Mouse (Mus musculus) liver, postnatal 0 days (tissue): ENCODE measurements around the gene Snx5. TPM values are rescaled to one million over a fixed set of nuclear protein-coding genes. Genes with fewer than 3 reads are reported as not detected.

Experiments
- ATAC-seq: fragments of 200-750 bp; cut with Nextera tagmentation; 2 replicates; pipeline ENCODE4 v1.8.0; 2017; ENCODE audit warnings: mild to moderate bottlenecking, moderate library complexity
- DNase-seq: peaks from one replicate; pipeline ENCODE4 v3.0.0-alpha.2; 2016
- H3K27ac ChIP-seq: fragments of 300-500 bp; sonication (generic); 2 replicates; pipeline ENCODE4 v1.5.1; 2014; ENCODE audit warnings: antibody characterized with exemption, moderate library complexity, mild to moderate bottlenecking, low read depth
- H3K27me3 ChIP-seq: fragments of 300-500 bp; sonication (generic); 2 replicates; pipeline ENCODE4 v1.6.1; 2014; ENCODE audit warnings: low read length, control low read depth, mixed read lengths; ENCODE audit not compliant: insufficient read depth
- H3K36me3 ChIP-seq: fragments of 300-500 bp; sonication (generic); replicated peaks from 2 replicates; pipeline ENCODE4 v1.6.1; 2014; ENCODE audit warnings: mild to moderate bottlenecking, control low read depth, low read length, moderate library complexity, mixed read lengths; ENCODE audit not compliant: insufficient read depth
- H3K4me1 ChIP-seq: fragments of 300-500 bp; sonication (generic); 2 replicates; pipeline ENCODE4 v1.6.1; 2014; ENCODE audit warnings: antibody characterized with exemption, mild to moderate bottlenecking, control low read depth; ENCODE audit not compliant: insufficient read depth
- H3K4me2 ChIP-seq: fragments of 300-500 bp; sonication (generic); 2 replicates; pipeline ENCODE4 v1.6.1; 2014; ENCODE audit warnings: low read depth, mild to moderate bottlenecking, low read length, moderate library complexity, mixed read lengths
- H3K4me3 ChIP-seq: fragments of 300-500 bp; sonication (generic); 2 replicates; pipeline ENCODE4 v1.5.1; 2014; ENCODE audit warnings: low read depth, low read length
- H3K9ac ChIP-seq: fragments of 300-500 bp; sonication (generic); replicated peaks from 2 replicates; pipeline ENCODE4 v1.6.1; 2014; ENCODE audit warnings: mild to moderate bottlenecking, moderate library complexity
- H3K9me3 ChIP-seq: fragments of 300-500 bp; sonication (generic); 2 replicates; pipeline ENCODE4 v1.6.1; 2016; ENCODE audit warnings: mild to moderate bottlenecking, control low read depth, low read length, mixed read lengths
- CTCF ChIP-seq: sonication (generic); IDR thresholded peaks from 2 replicates; pipeline ENCODE4 v1.5.1; 2016; ENCODE audit warnings: antibody characterized with exemption, low read depth
- EP300 ChIP-seq: IDR thresholded peaks from 2 replicates; pipeline ENCODE4 v1.6.1; 2016; ENCODE audit warnings: antibody characterized with exemption, low read depth, mild to moderate bottlenecking
- WGBS: fragments of 180-500 bp; shearing (Covaris S2); extraction: QIAGEN DNeasy Blood & Tissue Kit; methylation state at CpG from one replicate; pipeline ENCODE4 v1.1.7; 2014; ENCODE audit not compliant: insufficient replicate concordance; 5-methylcytosine and 5-hydroxymethylcytosine counted together
- polyA plus RNA-seq: library from polyadenylated mRNA; unstranded; fragments of >200 nt; fragmentation: Nextera tagmentation; extraction: Ambion mirVana; gene quantifications from 2 replicates; pipeline ENCODE4 v1.2.1, GENCODE M21; 2015

Gene Snx5
- polyA plus RNA-seq, 1 experiment from 2014 or later, result 47.9 TPM

- Histone ChIP-seq H3K27me3 (no peaks in the 10 kb centered on the region), H3K36me3 (0 out of 2 replicates have a peak, but pooled peaks cover 4% of the 10 kb centered on the region), H3K4me1 (peaks cover 20% of the 10 kb centered on the region), H3K9me3 (no peaks in the 10 kb centered on the region), H3K9ac (no peak overlapping the region), H3K4me2 (peak overlapping the region; percentile 13; the same call in 1 of the 2 replicates), H3K27ac (peak overlapping the region; percentile 66), H3K4me3 (no peak overlapping the region)
- peak; percentile 96 for ATAC-seq
- TF ChIP-seq CTCF (no peak), EP300 (peak; percentile 46; the same call in 1 of the 2 replicates)
- 49% methylated on average over 5 of the region's 5 CpGs for WGBS
- DNase-seq, result peak; percentile 87
Measured at GRCm38 (mm10) chr2:144279742-144280141, 9.0 kb upstream of the Snx5 start.

DNA sequence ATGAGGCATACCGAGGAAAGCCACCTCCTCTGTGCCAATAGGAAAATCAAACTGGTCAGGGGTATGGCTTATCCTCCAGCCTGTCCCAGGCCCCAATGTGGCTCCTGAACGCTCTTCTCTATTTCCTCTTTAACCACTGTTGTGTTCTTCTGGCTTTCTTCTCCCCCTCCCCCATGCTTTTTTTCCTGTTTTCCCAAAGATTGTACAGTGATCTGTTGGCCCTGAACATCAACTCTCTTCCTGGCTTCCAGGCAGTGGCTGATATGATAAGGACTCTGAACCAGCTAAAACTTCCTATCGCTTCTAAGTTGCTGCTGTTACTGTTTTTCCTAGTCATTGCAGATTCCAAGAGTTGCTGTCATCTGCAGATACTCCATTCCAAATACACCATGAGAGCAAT lies 6.2 kb upstream of the Snx5 start:
- Histone ChIP-seq H3K9ac (no peak overlapping the region), H3K4me1 (peaks cover 21% of the 10 kb centered on the region), H3K4me2 (no peak overlapping the region), H3K9me3 (no peaks in the 10 kb centered on the region), H3K36me3 (0 out of 2 replicates have a peak, but pooled peaks cover 4% of the 10 kb centered on the region), H3K27me3 (no peaks in the 10 kb centered on the region), H3K4me3 (no peak overlapping the region), H3K27ac (peak overlapping the region; percentile 65)
- WGBS, result 69% methylated on average over 3 of the region's 3 CpGs
- DNase-seq, result no peak
- no peak for TF ChIP-seq CTCF
- peak; percentile 60; the same call in 1 of the 2 replicates for TF ChIP-seq EP300
- 0 out of 2 replicates have a peak, but pooled peaks have one; percentile 3 for ATAC-seq

- ATAC-seq (no peak), DNase-seq (no peak)
- 35% methylated on average over 8 of the region's 8 CpGs for WGBS
- Histone ChIP-seq H3K9me3 (no peaks in the 10 kb centered on the region), H3K4me3 (no peak overlapping the region), H3K4me2 (peak overlapping the region; percentile 55), H3K9ac (peak overlapping the region; percentile 54), H3K27me3 (no peaks in the 10 kb centered on the region), H3K36me3 (0 out of 2 replicates have a peak, but pooled peaks cover 4% of the 10 kb centered on the region), H3K27ac (peak overlapping the region; percentile 84), H3K4me1 (peaks cover 22% of the 10 kb centered on the region)
- no peak for TF ChIP-seq CTCF
- TF ChIP-seq EP300, result no peak
Measured at GRCm38 (mm10) chr2:144274741-144275140, 4.0 kb upstream of the Snx5 start.

DNA sequence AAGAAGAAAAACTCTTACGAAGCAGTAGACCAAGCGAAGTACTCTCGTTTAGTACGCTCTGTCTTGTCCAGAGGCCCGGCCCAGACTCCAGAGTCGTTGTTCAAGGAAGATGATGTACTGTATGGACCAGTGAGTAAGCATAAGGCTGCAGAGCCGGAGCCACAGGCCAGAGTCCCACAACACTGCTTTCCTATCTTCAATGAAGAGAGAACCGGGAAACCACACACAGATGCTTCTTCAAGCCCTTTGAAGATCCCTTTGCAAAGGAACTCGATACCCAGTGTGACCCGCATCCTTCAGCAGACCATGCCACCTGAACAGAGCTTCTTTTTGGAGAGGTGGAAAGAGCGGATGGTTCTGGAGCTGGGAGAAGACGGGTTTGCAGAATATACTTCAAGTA lies 1.4 kb upstream of the Snx5 start:
- H3K4me1 ChIP-seq, result peaks cover 31% of the 10 kb centered on the region
- H3K9me3 ChIP-seq, result no peaks in the 10 kb centered on the region
- H3K4me3 ChIP-seq, result no peak overlapping the region
- peak overlapping the region; percentile 89; the same call in 1 of the 2 replicates for H3K4me2 ChIP-seq
- no peaks in the 10 kb centered on the region for H3K27me3 ChIP-seq
- ATAC-seq (no peak), DNase-seq (no peak)
- peaks cover 6% of the 10 kb centered on the region; the same call in 1 of the 2 replicates for H3K36me3 ChIP-seq
- H3K9ac ChIP-seq, result 0 out of 2 replicates have a peak overlapping the region, but pooled peaks have one; percentile 32
- no peak overlapping the region for H3K27ac ChIP-seq
- 73% methylated on average over 12 of the region's 12 CpGs for WGBS
- TF ChIP-seq CTCF (no peak), EP300 (no peak)

- H3K36me3 ChIP-seq, result peaks cover 7% of the 10 kb centered on the region
- under 1% methylated on average over 33 of the region's 33 CpGs for WGBS
- ATAC-seq, result no peak
- DNase-seq, result no peak
- H3K4me1 ChIP-seq, result peaks cover 39% of the 10 kb centered on the region
- peak overlapping the region; percentile 98 for H3K27ac ChIP-seq
- peak overlapping the region; percentile 95 for H3K9ac ChIP-seq
- H3K9me3 ChIP-seq, result no peaks in the 10 kb centered on the region
- TF ChIP-seq CTCF (no peak), EP300 (no peak)
- peak overlapping the region; percentile 89 for H3K4me3 ChIP-seq
- no peaks in the 10 kb centered on the region for H3K27me3 ChIP-seq
- peak overlapping the region; percentile 89 for H3K4me2 ChIP-seq
Measured at GRCm38 (mm10) chr2:144269679-144270475, 829 bp downstream of the Snx5 start.

- no peaks in the 10 kb centered on the region for H3K9me3 ChIP-seq
- no peak for TF ChIP-seq CTCF
- no peak for TF ChIP-seq EP300
- no peaks in the 10 kb centered on the region for H3K27me3 ChIP-seq
- DNase-seq, result peak; percentile 42
- H3K4me1 ChIP-seq, result peaks cover 41% of the 10 kb centered on the region
- peak overlapping the region; percentile 95 for H3K9ac ChIP-seq
- peak overlapping the region; percentile 98 for H3K27ac ChIP-seq
- H3K36me3 ChIP-seq, result peaks cover 13% of the 10 kb centered on the region
- H3K4me2 ChIP-seq, result peak overlapping the region; percentile 89
- WGBS, result under 1% methylated on average over 11 of the region's 11 CpGs
- ATAC-seq, result no peak
- peak overlapping the region; percentile 89 for H3K4me3 ChIP-seq
Measured at GRCm38 (mm10) chr2:144269306-144269650, 1.4 kb downstream of the Snx5 start.
